Mouse (Mus musculus) heart, adult 2 months (tissue): ENCODE measurements around the gene Hoga1.

Experiments used
- CTCF ChIP-seq: fragments of 200-600 bp; IDR thresholded peaks from 2 replicates; pipeline ENCODE4 v1.8.1; 2022; ENCODE audit warnings: antibody characterized with exemption, mild to moderate bottlenecking, moderate library complexity
- EP300 ChIP-seq: fragments of 200-500 bp; IDR thresholded peaks from 2 replicates; pipeline ENCODE4 v1.6.1; 2011; ENCODE audit warnings: low read depth, low read length, control low read depth; ENCODE audit not compliant: insufficient read depth
- POLR2A ChIP-seq: fragments of 200-500 bp; IDR thresholded peaks from 2 replicates; pipeline ENCODE4 v1.6.1; 2011; ENCODE audit warnings: mild to moderate bottlenecking, low read depth, low read length, control low read depth; ENCODE audit not compliant: insufficient read depth

- TF ChIP-seq CTCF (no peak), POLR2A (no peak), EP300 (no peak)
Measured at GRCm38 (mm10) chr19:42051948-42052347, 6.5 kb downstream of the Hoga1 start, which contains the start of gene 4933411K16Rik.
